Mouse (Mus musculus): Measurements from ENCODE around the gene Hist1h2ab.
A peak's percentile ranks its signal among the peaks of the same experiment; 100 is the strongest.
"Not testable (repeated sequence)": the region's sequence is repeated elsewhere in the genome, so short reads cannot be mapped to it uniquely, and the experiment has no call there.

Hist1h2ab gene

DNA sequence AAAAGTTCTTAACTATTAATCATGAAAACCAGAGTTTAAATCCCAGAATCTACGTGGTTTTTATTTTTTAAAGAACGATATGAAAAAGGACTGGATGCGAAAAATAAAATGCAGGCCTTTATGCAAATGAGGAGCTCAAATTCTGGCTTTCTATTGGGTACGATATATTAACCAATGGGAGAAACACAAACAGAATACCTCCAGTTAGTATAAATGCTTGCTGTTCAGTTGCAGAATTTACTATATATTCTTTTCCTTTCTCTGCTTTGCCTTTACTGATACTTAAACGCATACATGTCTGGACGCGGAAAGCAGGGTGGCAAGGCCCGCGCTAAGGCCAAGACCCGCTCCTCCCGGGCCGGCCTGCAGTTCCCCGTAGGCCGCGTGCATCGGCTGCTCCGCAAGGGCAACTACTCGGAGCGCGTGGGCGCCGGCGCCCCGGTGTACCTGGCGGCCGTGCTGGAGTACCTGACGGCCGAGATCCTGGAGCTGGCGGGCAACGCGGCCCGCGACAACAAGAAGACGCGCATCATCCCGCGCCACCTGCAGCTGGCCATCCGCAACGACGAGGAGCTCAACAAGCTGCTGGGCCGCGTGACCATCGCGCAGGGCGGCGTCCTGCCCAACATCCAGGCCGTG, at the start of gene Hist1h2ab:
Gene Hist1h2ab (plus strand): TSS at position 288 of the 639 bp plus-strand sequence.
- DNase-seq = not testable (repeated sequence)

DNA sequence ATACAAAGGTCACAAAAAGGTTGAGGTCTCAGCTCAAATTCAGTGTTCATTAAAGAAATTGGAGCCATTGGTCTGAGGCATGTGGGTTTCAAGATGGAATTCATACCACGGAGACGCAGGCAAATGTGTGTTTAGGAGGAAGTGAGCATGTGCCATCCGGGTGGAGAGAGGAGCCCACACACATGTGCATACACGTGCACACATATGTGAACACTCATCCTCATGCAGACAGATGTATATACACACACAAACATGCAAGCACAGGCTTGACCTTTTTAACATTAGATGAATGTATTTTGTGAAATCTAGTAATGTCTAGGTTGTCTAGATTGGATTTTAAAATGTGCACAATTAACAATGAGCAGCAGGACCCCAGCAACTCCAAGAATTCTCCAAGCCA, 48.7 kb upstream of the Hist1h2ab start:
- no peak for DNase-seq

DNA sequence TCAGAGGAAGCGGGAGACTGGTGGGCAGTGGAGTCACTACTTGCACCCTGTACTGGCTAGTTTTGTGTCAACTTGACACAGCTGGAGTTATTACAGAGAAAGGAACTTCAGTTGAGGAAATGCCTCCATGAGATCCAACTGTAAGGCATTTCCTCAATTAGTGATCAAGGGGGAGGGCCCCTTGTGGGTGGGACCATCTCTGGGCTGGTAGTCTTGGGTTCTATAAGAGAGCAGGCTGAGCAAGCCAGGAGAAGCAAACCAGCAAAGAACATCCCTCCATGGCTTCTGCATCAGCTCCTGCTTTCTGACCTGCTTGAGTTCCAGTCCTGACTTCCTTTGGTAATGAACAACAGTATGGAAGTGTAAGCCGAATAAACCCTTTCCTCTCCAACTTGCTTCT, 48.1 kb upstream of the Hist1h2ab start:
- DNase-seq = not testable (repeated sequence)

DNA sequence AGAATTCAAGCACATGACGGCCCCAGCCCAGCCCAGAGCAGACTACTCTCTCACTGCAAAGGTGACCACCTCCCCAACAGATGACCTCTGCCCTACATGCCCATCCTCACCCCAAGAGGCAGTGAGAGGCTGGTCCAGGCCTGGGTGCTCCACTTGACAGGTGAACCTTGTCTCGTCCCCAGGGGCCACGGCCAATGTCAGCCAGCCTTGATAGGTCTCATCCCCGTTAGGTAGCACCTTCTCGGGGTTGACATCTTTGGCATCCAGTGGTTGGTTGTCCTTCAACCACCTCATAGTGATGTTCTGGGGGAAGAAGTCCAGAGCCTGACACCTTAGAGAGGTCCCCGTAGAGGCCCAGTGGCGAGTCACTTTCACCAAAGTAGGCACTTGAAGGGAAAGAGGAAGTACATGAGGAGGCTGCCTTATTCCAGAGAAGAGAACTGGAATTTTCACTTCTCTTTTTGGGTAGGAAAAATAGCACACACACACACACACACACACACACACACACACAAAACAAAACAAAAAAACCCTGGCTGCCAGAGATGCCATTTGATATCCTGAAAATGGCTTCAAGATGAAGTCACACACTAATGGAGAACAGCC, 45.1 kb upstream of the Hist1h2ab start:
- no peak for DNase-seq

DNA sequence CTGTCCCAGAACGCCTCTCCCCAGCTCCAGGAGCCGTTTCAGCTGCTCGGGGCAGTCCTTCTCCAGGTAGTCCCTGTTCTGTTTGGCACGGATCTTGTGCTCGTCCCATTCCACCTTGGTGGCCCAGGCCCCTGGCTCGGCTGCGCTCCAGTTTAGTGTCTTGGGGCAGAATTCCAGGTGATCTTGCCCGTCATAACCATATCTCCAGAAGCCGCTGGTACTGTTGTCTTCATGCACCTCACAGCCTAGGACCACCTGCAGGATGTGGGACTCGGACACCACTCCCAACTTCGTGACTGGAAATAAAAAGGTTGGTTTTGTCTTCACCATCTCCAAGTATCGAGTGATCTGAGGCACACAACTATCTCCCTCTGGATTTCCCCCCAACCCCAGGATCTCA, 44.2 kb upstream of the Hist1h2ab start:
- DNase-seq = no peak

DNA sequence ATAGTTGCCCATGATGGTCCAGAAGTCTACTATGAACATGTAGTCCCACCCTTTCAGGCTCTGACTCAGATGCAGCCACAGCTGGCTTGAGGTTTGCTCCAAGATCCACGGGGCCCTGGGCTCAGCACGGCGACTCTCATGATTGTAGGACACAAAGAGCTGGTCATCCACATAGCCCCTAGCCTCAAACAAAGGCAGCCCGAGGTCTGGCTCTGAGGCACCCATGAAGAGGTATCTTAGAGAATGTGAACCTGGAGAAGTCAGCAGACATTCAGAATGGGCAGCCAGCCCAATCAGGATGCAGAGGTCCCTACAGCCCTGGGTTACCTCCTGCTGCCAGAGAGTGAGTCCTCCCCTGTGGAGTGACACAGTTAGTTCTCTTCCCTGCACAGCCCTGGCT, 42.9 kb upstream of the Hist1h2ab start:
- DNase-seq = no peak

DNA sequence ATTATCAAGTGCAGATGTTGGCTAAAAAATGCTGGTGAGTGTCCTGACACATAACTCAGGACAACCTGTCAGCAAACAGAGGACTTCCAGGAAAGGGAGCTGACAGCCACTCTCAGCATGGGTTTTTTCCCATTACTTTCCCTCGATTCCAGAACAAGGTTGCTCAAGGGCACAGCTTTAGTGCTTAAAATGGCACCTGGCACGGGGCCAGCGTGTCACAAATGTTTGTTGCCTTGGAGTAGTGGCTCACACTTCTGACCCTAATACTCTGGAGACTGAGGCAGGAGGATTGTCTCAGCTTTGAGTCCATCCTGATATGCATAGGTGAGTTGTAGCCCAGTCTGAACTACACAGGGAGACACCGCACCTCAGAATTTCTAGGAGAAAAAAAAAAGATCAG, 42.3 kb upstream of the Hist1h2ab start:
- no peak for DNase-seq

DNA sequence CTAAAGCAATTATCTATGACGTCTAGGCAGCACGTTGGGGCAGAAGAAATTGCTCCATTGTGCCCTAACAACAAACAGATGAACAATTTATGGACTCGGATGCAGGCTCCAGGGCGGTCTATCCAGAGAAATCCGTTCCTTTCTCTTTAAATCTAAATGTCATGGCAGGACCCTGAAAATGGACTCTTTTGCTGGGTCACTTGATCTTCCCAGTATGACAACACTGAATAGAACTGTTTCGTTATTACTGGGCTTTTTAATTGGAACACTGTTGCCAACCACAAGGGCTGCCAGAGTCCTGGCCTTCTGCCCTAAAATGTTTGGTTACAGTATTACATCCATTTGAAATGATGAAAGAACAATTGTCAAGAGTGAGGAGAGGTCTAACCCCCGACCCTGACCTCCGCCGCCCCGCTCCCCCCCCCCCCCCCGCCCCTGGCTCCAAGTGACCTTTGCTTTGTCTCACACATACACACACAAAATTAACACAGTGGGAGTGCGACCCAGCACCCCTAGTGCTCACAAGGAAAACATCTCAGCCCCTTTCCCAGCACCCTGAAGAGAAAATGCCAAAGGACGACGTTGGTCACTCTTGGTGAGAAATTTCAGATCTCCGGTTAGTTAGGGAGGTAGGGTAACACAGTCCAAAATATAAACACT, 41.1 kb upstream of the Hist1h2ab start:
- no peak for DNase-seq

DNA sequence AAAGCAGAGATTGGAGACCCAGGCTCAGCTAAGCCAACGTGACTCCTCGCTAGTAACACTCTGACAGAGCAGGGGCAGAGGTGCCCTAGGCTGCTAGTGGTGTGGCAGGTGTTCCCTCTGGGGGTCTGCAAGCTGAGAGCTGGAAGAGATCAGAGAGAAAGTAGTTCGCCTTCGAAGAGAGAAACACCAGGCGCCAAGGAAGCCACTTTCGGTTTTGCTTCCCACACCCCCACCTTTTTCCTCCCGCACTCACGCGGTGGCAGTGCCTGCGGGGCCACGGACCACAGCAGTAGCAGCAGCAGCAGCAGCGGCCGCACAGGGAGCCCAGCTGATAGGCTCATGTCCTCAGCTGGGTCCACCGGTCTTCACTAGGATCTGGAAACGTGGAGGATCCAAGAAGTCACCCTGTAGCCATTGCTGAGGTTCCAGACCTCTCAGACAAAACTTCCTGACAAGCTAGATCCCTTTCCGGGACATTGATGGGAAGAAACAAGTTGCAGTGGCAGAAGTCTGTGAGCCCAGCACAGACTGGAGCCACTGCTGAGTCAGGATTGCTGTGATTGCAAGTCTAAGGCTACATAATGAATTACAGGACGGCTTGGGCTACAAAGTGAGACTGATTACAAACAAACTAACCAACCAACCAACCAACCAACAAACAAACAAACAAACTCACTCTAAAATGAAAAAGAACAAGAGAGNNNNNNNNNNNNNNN, 40.4 kb upstream of the Hist1h2ab start, which contains the start of gene Hfe:
Gene Hfe (minus strand): TSS at position 481 of the 716 bp plus-strand sequence.
- peak; percentile 73 to 75 for DNase-seq

DNA sequence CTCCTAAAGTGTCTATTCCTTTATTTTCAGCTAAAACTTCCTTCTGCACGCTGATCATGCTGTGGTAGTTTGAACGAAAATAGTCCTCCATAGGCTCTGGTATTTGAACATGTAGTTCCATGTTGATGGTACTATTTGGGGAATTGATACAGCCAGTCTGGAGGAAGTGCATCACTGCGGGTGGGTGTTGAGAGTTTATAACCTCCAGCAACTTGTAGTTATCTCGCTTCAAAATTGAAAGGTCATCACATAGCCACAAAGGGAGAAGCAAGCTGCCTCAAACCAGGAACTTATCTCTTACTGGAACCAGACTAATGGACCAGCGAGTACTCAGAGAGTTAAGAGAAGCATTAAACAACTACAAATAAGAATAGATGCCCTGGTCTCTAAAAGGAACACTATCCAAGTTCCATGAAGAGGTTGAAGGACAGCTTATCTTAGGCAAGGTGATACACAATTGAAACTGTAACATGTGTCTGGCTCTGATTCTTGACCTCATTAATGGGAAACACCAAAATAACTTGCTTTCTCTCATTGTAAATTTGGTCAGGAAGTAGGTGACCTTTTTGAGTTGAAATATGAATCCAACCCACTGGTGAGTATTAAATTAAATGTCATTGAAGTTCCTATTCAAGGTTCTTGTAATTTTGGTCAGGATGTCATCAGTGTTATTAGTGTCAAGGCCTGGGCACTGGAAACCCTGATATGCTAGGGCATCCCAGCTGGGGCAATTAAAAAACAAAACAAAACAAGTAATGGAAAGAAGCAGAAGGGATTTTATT, 34.5 kb upstream of the Hist1h2ab start:
- DNase-seq = no peak

DNA sequence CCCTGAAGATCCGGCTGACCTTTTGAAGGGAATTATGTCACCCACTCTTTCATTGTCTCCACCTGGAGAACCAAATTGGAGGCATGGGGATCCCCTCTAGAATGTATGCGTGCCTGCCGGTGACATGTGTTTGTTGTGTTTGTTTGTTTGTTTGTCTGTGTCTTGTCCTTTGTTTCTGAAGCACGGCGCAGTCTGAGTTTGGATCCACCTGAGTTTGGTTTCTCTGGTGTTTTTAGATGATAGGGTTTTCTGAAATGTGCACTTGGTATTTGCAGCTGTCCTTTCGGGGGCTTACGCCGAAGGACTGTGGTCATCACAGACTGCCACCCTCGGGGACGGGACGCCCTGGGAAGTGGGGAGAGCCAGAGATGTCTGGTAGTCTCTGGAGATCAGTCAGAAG, 33.8 kb upstream of the Hist1h2ab start:
- DNase-seq = no peak

DNA sequence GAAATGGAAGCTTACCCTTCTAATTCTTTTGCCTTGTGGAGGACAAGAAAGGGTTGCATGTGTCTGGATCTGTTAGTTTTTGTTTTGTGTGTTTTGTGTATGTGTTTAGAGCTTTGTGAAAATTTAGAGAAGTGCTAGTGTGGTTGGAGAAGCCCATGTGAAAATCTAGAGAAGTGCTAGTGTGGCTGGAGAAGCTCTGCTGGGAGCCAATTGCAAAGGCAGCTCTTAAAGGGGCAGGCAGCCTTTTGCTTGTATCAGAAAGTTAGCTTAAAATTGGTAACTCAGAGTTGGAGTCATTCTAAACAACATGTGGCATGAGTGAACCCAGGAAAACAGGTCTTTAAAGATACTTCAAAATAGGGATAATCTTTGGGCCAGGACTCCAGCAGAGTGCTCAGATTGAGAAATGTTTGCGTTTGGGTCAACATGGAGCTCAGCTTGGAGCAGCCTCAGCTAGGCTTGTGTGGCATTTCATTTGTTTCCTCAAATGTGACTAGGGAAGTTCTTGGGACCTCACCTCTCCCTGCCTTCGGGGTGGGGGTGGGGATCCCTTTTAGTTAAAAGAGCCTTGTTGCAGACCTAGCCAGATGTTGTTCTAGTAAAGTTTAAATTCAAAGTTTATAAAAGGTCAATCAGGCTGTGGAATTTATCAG, 33.2 kb upstream of the Hist1h2ab start:
- DNase-seq = not testable (repeated sequence)

DNA sequence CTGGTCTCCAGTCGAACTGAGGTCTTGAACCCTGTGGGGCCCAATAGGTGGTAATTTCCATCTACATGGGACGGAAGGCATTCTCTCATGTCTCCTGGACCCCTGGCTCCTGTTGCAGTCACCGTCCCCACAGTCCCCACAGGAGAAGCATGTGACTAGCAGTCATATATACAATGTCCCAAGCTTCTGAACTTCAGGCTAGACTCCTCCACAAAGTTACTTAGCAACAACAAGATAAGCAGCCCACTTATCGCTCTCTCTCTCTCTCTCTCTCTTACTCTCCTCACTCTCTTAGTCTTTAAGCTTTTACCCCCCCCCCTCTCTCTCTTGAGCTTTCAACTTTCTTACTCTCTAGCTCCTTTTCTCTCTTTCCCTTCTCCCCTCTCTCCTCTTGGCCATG, 26.7 kb upstream of the Hist1h2ab start:
- DNase-seq = no peak

DNA sequence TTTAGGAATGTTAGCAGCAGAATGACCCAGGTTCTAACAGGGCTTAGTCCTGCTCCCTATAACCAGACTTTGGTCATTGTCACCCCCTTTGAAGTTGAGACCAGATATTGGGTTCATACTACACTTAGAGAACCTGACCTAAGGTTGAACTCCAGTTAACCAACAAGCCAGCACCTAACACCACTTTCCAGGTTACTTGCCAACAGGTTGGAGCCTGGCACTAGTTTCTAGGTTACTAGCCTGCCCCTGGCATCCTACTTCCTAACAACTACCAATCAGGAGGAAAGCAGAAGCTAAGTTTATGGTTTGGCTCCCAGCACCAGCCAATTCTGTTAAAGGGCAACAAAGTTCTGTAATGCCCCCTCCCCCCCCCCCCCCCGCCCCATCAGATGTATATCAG, 25.7 kb upstream of the Hist1h2ab start:
- no peak for DNase-seq

DNA sequence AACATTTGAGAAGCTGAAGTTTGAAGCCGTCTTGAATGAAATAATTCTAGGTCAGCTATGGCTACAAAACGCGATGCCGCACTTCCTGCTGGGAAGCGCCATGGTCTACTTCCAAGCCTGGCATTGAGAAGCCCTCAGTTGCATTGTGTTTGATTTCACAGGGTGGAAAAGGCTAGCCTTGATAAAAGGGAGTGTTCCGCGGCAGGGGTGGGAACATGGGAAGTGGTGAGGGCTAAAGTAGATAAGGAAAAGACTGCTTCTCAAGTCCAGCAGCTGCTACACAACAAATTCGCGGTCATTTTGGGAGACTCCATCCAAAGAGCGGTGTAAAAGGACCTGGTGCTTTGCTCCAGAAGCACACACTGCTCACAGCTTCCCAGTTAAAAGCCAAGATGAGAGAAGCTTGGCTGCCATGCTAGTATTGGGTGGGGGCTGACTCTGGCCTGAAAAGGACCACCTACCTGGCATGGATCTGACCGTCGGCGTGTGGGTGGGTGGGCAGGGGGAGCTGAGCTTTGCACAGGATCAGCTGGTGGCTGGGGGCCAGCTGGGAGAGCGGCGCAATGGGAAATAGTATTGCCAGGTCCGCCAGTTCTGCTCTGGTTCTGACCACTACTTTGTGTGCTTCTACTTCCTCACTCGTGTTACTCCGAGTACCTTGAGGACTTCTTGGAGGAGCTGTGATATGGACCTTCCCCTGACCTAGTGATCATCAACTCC, 22.3 kb upstream of the Hist1h2ab start:
- no peak for DNase-seq

DNA sequence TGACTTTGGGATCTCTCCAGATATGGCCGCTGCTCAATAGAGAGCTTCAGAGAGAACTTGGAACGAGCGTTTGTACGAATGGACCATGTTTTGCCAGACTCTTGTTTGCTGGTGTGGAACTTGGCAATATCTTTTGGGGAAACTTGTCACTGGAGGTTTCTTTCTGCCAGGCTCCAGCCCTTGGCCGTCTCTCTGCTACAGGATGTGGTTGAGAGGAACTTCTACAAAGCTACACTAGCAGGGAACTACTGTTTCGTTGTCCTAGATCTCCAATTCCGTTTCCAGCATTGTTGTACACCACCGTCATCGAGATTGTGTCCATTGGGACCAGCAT, 21.8 kb upstream of the Hist1h2ab start:
- no peak for DNase-seq

DNA sequence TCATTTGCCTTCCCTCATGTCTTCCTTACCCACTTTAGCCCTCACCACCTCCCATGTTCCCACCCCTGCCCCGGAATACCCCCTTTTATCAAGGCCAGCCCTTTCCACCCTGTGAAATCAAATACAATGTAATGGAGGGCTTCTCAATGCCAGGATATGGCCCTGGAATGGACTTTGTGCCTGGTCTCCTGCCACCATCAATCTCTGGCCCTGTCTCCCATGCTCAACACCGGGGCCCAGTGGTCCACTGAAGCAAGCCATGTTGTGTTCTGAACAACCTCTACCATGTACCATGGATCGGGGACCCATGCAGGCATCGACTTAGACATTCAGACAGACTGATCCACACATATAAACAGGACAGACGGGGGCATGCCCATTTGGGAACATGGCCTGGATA, 21.2 kb upstream of the Hist1h2ab start:
- DNase-seq = no peak

DNA sequence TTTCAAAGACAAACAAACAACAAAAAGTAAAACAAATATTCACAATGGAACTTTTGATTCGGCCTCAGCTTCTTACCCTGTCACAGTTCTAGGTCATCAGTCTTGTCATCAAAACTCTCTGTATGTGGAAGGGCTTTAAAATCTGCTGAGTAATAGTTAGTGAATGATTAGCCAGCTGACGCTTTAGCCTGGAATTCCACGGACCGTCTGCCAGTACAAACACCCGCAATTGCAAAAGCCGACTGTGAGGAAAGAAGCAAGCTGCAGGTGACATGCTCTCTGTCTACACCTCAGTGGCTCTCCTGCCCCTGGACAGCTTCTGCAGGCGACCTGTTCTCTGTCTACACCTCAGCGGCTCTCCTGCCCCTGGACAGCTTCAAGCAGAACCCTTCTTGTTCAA, 20.4 kb upstream of the Hist1h2ab start:
- DNase-seq = peak; percentile 68 to 80

DNA sequence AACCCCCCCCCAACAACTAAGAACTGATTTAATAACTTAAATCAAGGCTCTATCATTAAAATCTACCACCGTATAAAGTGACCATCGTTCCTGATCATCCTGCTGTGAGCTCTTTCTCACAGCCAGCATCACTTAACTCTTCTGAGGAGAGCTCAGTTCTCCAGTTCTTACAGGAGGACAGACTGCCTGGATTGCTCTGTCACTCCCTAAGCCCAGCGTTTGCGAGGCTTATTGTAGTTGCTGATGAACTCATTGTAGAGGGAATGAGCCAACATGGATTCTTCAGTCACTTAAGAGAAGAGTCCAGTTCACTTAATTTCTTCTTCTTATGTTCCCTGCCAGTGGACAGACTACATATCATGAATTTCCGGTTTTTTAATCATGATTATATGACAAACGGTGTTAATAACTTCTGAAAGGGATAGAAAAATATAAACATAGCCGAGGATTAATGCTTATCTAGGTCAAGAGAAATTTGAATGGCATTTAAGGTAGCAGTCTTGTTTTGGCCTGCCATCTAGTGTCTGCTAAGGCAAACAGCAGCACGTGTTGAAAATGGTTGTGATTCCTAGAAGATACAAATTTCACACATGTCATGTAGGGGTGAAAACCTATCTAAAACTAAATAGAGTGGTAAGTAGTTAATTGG, 18.6 kb upstream of the Hist1h2ab start:
- peak in 1 of 2 experiments; percentile 28 for DNase-seq

DNA sequence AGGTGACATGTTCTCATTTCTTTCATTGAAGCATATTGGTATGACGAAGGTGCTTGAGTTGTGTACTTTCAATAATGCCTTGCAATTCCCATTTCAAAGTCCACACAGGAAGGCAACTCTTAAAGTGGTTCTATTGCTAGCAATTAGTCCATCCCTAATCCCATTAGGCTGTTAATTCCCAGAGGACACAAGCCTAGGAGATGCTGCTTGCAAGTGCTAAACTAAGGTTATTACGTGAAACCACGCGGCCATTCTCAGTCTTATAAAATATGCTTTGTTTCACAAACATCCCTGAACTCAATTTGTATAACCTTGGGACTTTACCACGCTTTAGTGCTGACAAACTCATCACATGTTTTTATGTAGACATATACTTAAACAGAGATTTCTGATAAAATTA, 13.8 kb upstream of the Hist1h2ab start:
- no peak for DNase-seq

DNA sequence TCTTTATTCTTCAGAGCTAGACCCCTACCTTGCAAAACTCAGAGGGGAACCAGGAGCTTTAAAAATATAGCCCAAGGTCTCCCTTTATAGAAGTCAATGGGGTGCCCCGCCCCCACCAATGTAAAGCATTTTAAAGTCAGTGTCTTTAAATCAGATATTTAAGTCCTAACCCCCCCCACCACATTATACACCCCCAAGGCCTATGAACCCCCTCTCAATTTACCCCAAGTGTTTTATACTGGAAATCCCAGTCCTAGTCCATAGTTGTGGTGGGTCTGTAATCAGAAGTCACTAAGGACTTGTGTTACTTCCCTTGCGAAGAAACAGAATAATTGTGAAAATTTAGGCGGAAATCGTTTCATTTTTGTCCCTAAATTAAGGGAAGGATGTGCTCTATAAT, 12.9 kb upstream of the Hist1h2ab start:
- DNase-seq = no peak
